Mouse (Mus musculus) thymus, adult 2 months (tissue): ENCODE measurements around the gene Tmem274.

Experiments
- CTCF ChIP-seq: fragments of 200-500 bp; IDR thresholded peaks from 2 replicates; pipeline ENCODE4 v1.5.1; 2012; ENCODE audit warnings: mild to moderate bottlenecking, control low read depth, low read length, moderate library complexity, borderline replicate concordance; ENCODE audit not compliant: control insufficient read depth, poor library complexity, insufficient read depth; ENCODE audit errors: extremely low read depth
- POLR2A ChIP-seq: fragments of 200-500 bp; IDR thresholded peaks from 2 replicates; pipeline ENCODE4 v1.6.1; 2012; ENCODE audit warnings: mild to moderate bottlenecking, low read length, control low read depth, moderate library complexity; ENCODE audit not compliant: control insufficient read depth, poor library complexity, insufficient read depth; ENCODE audit errors: extremely low read depth

DNA sequence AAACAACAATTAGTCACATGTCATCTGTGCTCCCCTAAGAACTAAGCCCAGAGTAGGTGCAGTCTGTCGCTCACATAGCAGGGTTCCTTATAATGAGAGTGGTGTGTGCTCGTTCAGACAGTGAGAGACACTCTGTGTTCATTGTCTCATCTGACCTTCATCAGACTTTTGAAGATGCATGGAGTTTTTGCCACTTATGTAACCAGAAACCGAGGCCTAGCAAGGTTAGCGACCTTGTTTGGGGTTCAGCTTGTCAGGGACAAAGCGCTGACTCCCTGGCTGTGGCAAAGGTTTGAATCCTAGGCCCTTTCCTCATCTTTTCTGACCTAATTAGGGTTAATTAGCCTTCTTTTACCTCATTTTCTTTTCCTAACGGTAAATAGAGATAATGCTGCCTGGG, 46.8 kb downstream of the Tmem274 start:
- TF ChIP-seq POLR2A = no peak
- TF ChIP-seq CTCF = no peak
